Mouse (Mus musculus) stomach, postnatal 0 days (tissue): ENCODE results near the gene Dcaf7.

Source experiments
- CTCF ChIP-seq: IDR thresholded peaks from 2 replicates; pipeline ENCODE4 v1.5.1; 2016; ENCODE audit warnings: antibody characterized with exemption, low read depth, mild to moderate bottlenecking, moderate library complexity
- EP300 ChIP-seq: optimal IDR thresholded peaks from 2 replicates; pipeline ENCODE3; 2016; ENCODE audit warnings: antibody characterized with exemption

DNA sequence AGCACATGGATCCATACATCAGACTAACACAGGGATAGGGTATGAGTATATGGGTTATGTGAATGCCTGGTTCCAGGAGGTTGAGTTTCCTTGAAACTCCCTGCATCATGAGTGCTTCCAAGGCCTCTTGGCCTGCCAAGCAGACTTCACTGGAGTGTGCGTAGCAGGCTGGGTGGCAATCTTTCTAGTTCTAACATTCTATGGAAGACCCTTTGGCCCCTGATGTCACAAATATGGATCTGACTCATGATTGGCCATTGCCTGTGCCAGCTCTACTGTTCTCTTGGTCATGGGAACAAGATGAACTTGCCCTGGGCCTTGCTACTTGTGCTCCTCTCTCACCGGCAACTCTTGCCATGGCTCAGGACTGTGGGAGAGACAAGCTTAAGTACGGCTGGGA is 42.3 kb upstream of the Dcaf7 start, which contains the start of gene Ace3:
- TF ChIP-seq CTCF, result no peak
- TF ChIP-seq EP300, result no peak
